Mouse (Mus musculus): ENCODE measurements around the gene Otp.

GRCm38 (mm10) chr13:94882221-94882620 is 6.8 kb downstream of the Otp start:
- TF ChIP-seq KAT2A (IDR thresholded peaks at IDR 0.05; ENCODE audit: insufficient replicate concordance, low read length) (no peak), POLR2A (IDR thresholded peaks at IDR 0.05; ENCODE audit: low read depth, low read length) (no peak)

Data from CH12.LX (cell line).